Mouse (Mus musculus) bone marrow, adult 2 months (tissue): Measurements from ENCODE around the gene Scaper. TPM values are rescaled to one million over a fixed set of nuclear protein-coding genes. Genes with fewer than 3 reads are reported as not detected.

ENCODE experiments used
- H3K27ac ChIP-seq: fragments of 200-500 bp; 2 replicates; pipeline ENCODE4 v1.5.1; 2012; ENCODE audit warnings: low read depth, mild to moderate bottlenecking, control low read depth, inconsistent platforms, low read length; ENCODE audit not compliant: control insufficient read depth, poor library complexity, insufficient read depth
- H3K4me1 ChIP-seq: fragments of 200-500 bp; 2 replicates; pipeline ENCODE4 v1.6.1; 2011; ENCODE audit warnings: low read length; ENCODE audit not compliant: control insufficient read depth, insufficient read depth
- H3K4me3 ChIP-seq: fragments of 200-500 bp; replicated peaks from 2 replicates; pipeline ENCODE3; 2011; ENCODE audit warnings: mild to moderate bottlenecking, low read depth, low read length, control low read depth; ENCODE audit not compliant: control insufficient read depth
- CTCF ChIP-seq: fragments of 200-500 bp; IDR thresholded peaks from 2 replicates; pipeline ENCODE4 v1.5.1; 2011; ENCODE audit warnings: low read length, control low read depth; ENCODE audit not compliant: control insufficient read depth, insufficient read depth
- POLR2A ChIP-seq: fragments of 200-500 bp; IDR thresholded peaks from 2 replicates; pipeline ENCODE4 v1.6.1; 2011; ENCODE audit warnings: low read depth, mild to moderate bottlenecking, control low read depth, low read length, borderline replicate concordance; ENCODE audit not compliant: control insufficient read depth
- WGBS: fragments of 180-500 bp; shearing (Covaris S2); methylation state at CpG from one replicate; pipeline ENCODE4 v1.1.7; 2018; 5-methylcytosine and 5-hydroxymethylcytosine counted together
- polyA plus RNA-seq: library from polyadenylated mRNA; stranded (reverse); fragments of >200 nt; gene quantifications from 2 replicates; pipeline ENCODE4 v1.2.4, GENCODE M21; 2011; ENCODE audit warnings: low replicate concordance; ENCODE audit not compliant: missing spikeins, insufficient read depth, insufficient read length

Gene Scaper
- polyA plus RNA-seq, 1 experiment: 29.4 TPM

DNA sequence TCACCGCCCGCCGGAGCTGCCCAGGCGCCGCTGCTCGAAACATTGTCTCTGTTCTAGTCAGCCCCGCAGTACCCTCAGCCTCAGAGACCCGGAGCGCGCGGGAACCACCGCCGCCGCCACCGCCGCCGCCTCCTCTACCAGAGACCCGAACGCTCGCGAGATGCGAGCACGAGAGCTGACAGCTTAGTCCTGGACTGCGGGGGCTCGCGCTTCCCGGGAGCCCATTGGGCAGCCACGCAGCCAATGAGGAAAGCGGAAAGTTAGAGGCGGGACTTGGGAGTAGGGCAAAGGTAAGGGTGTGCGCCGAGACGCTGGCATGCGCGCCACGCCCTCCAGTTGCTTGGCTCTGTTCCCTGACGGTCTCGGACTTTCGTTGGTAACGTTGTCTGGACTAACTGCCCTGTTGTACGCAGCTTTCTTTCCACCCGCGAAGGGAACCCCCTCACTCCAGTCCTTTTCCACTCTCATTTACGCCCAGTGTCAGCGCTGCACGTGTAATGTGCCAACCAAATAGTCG is 425.8 kb downstream of the Scaper start, which contains the start of gene Etfa:
Gene Etfa, minus strand, starts transcription at position 217 of the 517 bp plus-strand sequence.
- TF ChIP-seq POLR2A (peak; percentile 60; the same call in 1 of the 2 replicates), CTCF (no peak)
- Histone ChIP-seq H3K4me1 (no peaks in the 10 kb centered on the region), H3K4me3 (peak within 1 kb of the TSS; percentile 83), H3K27ac (peak within 1 kb of the TSS; percentile 81)
- under 1% methylated on average over 47 of the region's 47 CpGs for whole genome bisulfite sequencing

DNA sequence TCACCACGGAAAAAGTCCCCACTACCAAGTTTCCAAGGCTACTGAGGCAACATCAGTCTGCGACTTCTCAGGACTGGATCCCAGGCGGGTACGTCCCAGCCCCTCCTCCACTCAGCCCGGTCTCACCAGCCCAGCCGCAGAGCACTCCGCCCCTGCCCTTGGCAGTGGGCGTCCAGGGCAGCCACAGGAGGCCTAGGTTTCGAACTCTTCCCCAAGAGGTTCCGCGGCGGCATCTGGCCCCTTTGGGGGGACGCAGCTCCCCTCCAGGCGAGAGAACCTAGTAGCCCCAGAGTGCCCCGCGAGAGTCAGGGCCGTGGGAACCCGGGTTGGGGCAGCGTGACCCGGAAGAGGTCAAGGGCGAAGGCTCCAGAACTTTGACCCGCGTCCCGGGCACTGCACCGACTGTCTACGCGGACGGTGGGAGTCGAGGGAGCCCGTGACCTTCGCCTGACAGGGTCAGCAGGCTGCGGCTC is 426.4 kb downstream of the Scaper start:
- under 1% methylated on average over 32 of the region's 32 CpGs for WGBS
- H3K27ac ChIP-seq: peak overlapping the region; percentile 81
- peak overlapping the region; percentile 83 for H3K4me3 ChIP-seq
- no peaks in the 10 kb centered on the region for H3K4me1 ChIP-seq
- TF ChIP-seq CTCF: no peak
- TF ChIP-seq POLR2A: no peak

DNA sequence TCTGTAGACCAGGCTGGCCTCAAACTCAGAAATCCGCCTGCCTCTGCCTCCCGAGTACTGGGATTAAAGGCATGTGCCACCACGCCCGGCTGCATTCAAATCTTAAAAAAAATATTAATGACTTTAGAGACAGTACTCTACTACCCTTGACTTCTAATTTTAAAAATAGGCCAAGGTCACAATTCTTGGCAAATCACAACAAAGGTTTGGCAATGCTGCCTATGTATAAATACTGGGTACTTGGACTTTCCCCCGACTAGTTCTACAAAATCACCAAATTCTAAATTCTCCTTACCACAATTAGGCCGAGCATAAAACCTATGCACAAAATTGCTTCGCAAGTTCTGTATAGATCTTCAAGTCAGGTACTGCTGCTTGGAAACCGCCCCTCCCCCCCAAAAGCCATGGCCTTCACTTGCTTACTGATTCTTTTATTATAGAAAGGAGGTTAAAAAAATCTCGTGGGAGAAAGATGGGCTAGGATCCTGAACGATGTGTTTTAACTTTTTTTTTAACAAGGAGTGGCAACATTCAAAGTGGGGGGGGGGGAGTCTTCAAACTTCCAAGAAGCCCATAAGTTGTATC is 427.2 kb downstream of the Scaper start:
- no peak overlapping the region for H3K4me3 ChIP-seq
- 78% methylated on average over 10 of the region's 10 CpGs for WGBS
- no peak overlapping the region for H3K27ac ChIP-seq
- no peak for TF ChIP-seq CTCF
- TF ChIP-seq POLR2A: no peak
- no peaks in the 10 kb centered on the region for H3K4me1 ChIP-seq

DNA sequence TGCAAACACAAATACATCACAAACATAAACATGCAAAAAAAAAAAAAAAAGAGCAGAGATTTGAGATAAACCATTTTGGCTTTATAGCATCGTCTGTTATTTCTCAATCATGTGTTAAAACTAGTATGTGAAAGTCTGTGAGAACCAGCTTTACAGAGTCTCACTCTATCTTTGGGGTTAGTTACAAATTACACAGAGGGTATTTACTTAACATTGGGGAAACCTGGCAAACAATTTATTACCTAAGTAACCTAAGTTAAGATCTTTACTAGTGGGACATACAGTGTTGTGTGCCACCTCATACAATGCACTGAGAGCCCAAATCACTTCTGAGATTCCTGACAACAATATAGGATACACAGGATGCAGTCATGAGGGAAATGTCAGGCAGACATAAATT is 428.2 kb downstream of the Scaper start:
- WGBS: 57% methylated on average over 1 of the region's 1 CpGs
- no peak overlapping the region for H3K27ac ChIP-seq
- TF ChIP-seq POLR2A: no peak
- no peak overlapping the region for H3K4me3 ChIP-seq
- H3K4me1 ChIP-seq: no peaks in the 10 kb centered on the region

DNA sequence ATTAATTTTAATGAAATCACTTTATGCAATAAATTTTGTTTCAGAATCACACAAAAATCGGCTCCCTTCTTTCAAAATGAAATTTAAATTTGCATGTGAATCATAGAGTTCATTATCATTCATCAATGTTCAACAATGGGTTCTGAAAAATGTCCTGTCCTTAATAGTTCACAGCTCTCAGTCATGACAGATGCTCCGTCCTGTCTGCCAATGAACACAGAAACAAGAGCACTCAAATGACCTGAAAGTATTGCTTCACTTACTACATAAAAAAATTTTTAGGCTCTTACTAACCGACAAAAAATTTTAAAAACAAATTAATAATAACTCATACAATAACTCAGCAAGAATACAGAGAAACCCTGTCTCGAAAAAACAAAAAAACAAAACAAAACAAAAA is 429.2 kb downstream of the Scaper start:
- Histone ChIP-seq H3K27ac (no peak overlapping the region), H3K4me3 (no peak overlapping the region), H3K4me1 (no peaks in the 10 kb centered on the region)
- no peak for TF ChIP-seq CTCF
- 83% methylated on average over 4 of the region's 4 CpGs for WGBS

DNA sequence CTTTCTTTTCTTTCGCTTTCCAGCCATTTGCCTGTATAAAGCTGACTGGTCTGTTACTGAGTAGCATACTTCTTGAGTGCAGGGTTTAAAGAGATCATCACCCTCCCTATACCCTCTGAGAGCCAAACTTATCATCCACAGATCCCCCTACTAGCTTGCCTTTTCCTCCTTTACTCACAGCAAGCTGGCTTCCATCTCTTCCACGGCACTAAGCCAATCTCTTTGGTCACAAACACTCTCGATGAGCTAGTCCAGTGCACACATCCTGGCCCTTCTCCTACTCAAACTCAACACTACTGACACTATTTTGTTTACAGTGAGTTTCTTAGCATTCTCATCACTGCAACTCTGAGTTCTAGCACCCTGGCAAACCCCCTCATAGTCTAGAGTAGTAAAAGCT is 430.0 kb downstream of the Scaper start:
- no peak for TF ChIP-seq POLR2A
- no peak for TF ChIP-seq CTCF
- Histone ChIP-seq H3K4me3 (no peak overlapping the region), H3K4me1 (no peaks in the 10 kb centered on the region), H3K27ac (no peak overlapping the region)
- WGBS: 85% methylated on average over 3 of the region's 3 CpGs

Other genes starting within 250 kb of the Scaper start
- gene 4930563M21Rik, start 72.4 kb upstream of the Scaper start, polyA plus RNA-seq: not detected in 2 replicates
- gene Rcn2, start 103.7 kb upstream of the Scaper start, polyA plus RNA-seq: 3.1 and 10.1 TPM in 2 replicates
- 63.2 and 115 TPM in 2 replicates for gene Pstpip1, start 151.8 kb upstream of the Scaper start, polyA plus RNA-seq
- gene Tspan3, start 227.4 kb upstream of the Scaper start, polyA plus RNA-seq: 3.2 and 9.4 TPM in 2 replicates